Mouse (Mus musculus) adrenal gland, adult (tissue): ENCODE measurements at regions not wholly inside any gene's neighbourhood (a gene's known extent, or its start where the extent isn't known, plus 50 kb on each side); places are given as distances from the start of the nearest gene placed in this dataset.

Experiments
- DNase-seq, 2 experiments: peaks; one replicate each; pipeline ENCODE4 v3.0.0; 2022 to 2023; ENCODE audit warnings: low spot score in 1 of 2; ENCODE audit not compliant: inconsistent age in 2 of 2

DNA sequence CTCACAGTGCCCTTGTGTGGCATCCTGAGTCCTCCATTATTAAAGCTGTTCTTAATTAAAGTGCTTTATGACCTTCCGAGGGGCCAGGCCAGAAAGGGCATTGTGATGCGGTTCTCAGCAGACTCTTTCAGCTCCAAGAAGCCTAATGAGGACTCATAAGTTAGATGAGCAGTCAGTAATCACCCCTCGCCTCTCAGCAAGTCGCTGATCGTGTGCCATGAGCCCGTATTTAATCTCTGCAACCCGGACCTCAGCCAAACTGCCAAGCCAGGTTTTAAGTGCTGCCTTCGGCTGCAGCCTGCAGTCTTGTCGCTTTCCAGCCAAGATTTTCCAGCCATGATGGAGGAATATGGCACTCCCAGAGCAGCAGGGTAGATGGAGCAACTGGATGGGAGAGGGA lies 56.1 kb upstream of the Rbfox1 start:
- no peak for DNase-seq

GRCm38 (mm10) chr16:5823316-5823715 lies 61.8 kb upstream of the Rbfox1 start:
- DNase-seq: no peak

DNA sequence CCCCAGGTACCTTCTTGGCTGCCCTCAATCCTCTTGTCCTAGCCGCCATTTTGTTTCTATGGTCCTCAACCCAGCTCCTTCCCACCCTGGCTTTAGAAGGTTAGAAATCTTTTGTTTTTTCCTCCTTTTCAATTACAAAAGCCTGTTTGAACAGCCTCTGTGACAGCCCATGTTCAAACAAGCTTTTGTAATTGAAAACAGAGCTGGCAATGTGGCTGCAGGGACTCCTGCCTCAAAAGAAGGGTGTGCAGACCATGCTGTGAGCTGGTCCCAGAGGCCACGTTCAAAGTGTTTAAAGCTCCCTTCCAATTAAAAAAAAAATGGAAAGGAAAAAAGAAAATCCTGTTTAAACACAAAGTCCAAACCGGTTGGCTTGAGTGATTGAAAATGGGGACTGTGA lies 68.0 kb upstream of the Rbfox1 start:
- DNase-seq: no peak

DNA sequence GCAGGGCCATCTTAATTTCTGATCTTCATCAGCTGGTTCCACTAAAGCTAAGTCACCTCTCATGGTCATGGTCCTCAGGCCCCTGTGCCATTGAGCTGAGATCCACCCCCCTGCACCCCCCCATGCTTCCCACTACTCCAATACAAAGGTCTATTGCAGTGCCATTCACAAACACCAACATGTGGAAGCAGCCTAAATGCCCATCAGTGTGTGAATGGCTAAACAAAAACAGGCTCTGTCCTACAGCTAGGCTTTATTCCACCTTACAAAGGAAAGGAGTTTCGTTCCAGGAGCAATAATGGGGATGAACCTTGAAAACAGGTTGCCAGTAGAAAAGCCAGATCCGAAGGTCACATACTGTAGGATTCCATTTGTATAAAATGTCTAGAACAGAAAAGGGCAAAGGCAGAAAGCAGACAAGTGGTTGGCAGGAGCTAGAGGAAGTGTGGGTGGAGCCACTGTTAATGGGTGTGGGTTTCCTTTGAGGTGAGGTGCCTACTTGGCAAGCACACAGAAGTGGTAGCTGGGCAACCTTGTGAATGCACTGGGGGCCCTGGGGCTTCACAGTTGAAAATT lies 72.8 kb upstream of the Rbfox1 start:
- no peak for DNase-seq

DNA sequence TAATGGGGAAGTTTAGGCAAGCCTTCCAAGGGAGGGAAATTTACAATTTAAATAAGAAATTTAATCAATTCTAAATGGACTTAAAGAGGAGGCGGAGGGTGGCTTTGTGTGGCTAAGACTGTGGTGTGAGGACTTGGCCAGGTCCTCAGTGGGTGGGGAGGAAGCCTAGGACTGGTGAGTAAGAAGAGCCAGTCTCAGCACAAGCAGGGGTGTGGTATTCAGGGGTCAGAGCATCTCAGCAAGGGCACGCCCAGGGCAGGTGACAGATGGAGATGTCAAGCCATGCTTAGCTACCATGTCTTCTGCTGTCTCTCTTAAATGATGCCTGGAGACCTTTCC lies 73.5 kb upstream of the Rbfox1 start:
- DNase-seq: no peak

GRCm38 (mm10) chr16:5810986-5811653 lies 74.0 kb upstream of the Rbfox1 start:
- DNase-seq: no peak

DNA sequence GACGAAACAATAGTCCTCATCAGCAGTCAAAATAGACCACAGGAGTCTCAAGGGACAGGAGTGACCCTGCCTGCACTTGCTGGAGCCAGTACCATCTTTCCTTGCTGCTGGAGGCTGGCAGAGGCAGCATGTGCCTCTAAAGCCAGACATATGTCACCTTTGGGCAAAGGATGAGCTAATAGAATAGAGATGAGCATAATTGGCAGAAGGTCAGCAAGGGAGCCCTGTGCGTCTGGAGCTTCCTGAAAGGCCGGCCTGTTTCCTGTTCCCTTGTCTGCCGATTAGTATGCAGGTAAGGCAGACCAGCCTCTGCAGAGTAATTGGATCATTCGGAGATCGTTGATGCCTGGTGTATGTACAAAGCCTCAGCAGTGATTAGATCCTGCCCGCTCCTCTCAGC lies 87.0 kb upstream of the Rbfox1 start:
- peak; percentile 6 to 25 for DNase-seq

- no peak for DNase-seq
These were observed 92.9 kb upstream of the Rbfox1 start for GRCm38 (mm10) chr16:5792216-5792615.

- DNase-seq: peak in 1 of 2 experiments; percentile 33
These were observed 95.0 kb upstream of the Rbfox1 start for GRCm38 (mm10) chr16:5790161-5790560.

GRCm38 (mm10) chr16:5787206-5787605 lies 97.9 kb upstream of the Rbfox1 start:
- no peak for DNase-seq

- DNase-seq: no peak
These were observed 118.3 kb upstream of the Rbfox1 start for GRCm38 (mm10) chr16:5766771-5767421.

- DNase-seq: peak; percentile 21 to 69
These were observed 120.0 kb upstream of the Rbfox1 start for GRCm38 (mm10) chr16:5765143-5765542.

DNA sequence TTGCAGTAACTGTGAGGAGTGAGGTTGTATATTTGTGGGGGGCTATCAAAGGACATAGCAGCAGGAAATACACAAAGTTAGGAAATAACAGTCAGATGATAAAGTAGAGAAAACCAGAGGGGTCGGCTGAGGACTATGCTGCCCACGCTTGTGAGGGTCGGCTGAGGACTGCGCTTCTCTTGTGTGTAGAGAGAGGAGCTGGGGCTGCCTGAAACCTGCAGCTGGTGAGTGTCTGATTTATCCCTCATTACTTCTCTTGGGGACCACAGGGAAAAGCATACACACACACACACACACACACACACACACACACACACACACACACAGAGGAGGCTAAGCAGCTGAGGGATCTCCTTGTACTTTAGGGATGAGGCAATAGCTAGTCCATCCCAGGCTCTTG lies 124.3 kb upstream of the Rbfox1 start:
- DNase-seq: no peak

DNA sequence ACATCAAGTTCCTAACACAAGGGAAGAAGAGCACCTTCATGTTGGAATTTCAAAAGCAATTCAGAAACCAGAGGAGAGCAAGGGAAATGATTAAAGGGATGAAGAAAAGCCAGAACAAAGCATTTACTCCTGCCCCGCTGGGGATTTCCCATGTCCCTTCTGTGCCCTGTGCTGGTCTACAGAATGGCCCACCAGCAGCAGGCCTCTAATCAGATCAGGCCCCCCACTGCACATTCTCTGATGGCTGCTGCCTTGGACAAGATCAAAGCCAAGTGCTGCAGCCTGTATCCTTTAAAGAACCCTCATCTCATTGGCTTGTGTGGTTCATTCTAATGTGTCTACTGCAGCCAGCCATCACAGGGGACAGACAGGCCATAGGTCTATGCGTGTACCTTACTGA lies 126.1 kb upstream of the Rbfox1 start:
- no peak for DNase-seq

- peak in 1 of 2 experiments; percentile 24 for DNase-seq
These were observed 142.2 kb upstream of the Rbfox1 start for GRCm38 (mm10) chr16:5742716-5743507.

DNA sequence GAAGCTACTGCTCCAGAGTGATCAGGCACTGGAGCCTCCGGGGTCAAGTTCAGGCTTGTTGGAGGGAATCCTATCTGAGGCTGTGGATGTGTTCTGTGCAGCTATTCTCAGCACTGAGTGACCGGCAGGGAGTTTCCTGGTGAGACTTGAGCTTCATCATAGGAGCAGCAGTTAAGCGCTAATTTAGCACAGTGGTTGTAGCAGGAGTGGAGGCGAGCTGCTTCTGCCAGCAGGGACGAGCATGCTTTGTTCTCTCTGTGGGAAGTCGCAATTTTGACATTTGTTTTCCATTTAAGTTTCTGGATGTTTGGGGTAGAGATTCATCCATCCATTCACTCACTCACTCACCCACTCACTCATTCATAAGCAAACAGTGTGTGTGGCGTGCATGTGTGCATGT lies 144.4 kb upstream of the Rbfox1 start:
- DNase-seq: no peak

DNA sequence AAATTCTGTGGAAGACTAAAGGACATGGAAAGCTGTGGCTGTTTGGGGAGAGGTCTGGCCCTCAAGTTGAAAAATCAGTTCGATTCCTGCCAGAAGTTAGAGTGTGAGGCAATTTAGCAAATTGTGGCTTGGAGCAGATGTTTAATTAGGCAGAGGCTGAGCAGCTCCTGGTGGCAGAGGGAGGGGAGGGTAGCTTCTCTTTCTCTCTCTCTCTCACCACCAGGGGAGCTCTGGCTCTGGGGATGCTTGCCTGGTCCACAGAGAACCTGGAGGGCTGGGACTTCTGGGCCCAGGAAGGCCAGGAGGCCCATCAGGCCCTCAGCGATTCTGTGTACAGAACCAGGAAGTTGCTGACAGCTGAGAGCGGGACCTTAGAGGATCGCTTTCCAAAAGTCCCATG lies 151.5 kb upstream of the Rbfox1 start:
- DNase-seq: no peak

DNA sequence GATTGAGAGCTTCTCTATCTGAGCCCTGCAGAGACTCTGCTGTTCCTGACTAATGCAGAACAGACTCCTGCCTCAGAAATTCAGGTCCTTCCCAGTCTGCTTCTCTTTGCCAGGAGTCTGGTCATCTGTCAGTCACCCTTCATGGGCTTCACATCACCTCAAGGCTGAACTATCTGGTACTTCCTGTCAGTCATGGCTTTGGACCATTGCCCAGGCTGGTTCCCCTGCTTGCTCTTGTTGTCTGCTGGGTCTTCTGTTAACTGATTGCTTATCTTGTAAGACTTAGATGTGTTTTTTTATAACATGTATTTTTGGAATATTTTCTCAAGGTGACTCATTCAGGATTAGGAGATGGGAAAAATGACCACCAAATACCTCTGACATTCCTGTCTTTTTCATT lies 162.6 kb upstream of the Rbfox1 start:
- DNase-seq: peak in 1 of 2 experiments; percentile 52

GRCm38 (mm10) chr16:5713476-5713875 lies 171.7 kb upstream of the Rbfox1 start:
- peak in 1 of 2 experiments; percentile 3 for DNase-seq

GRCm38 (mm10) chr16:5709831-5710230 lies 175.3 kb upstream of the Rbfox1 start:
- DNase-seq: no peak

- DNase-seq: peak; percentile 9 to 63
These were observed 184.4 kb upstream of the Rbfox1 start for GRCm38 (mm10) chr16:5700731-5701255.

DNA sequence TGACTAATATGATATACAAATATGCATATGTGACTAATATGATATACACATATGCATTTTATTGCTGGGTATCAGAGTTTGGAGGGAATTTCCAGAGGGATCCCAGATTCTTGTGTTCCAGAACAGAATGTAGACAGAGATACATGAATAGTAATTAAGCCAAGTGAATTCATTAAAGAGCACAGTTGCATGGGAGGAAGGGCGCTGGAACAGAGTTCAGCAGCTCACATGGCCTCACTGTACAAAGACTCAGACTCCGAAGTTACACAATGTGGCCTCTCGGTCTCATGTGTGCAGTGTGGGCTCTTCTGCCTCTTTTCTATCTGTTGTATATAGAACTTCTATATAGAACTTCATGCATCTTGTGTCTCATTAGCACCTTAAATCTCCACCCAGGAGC lies 196.8 kb upstream of the Rbfox1 start:
- DNase-seq: no peak
